Mouse (Mus musculus) cerebellum, adult 9-10 months (tissue): ENCODE data around the gene Mrpl51.

Experiments
- DNase-seq: peaks from one replicate; pipeline ENCODE4 v3.0.0; 2022

Mrpl51 gene

DNA sequence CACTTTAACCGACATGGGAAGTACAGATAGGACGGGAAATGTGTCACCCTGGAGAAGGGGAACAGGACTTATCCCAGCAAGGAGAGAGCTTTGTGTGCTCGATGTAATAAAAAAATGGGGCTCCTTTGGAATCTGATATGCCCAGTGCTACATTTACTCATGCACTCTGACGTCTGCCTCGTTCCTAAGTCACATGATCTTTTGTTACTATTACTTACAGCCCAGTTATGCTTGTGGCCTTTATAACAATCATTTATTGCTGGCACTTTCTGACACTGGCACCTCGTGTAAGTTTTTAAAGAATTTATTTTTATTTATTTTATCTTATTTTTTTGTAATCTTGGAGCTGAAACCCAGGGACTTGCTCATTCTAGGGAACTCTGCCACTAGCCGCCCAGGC lies 1.8 kb downstream of the Mrpl51 start:
- no peak for DNase-seq

GRCm38 (mm10) chr6:125195541-125196075 lies 4.0 kb downstream of the Mrpl51 start:
- DNase-seq = no peak

GRCm38 (mm10) chr6:125196301-125196700 lies 4.7 kb downstream of the Mrpl51 start:
- no peak for DNase-seq

GRCm38 (mm10) chr6:125197166-125197565 lies 5.6 kb downstream of the Mrpl51 start:
- no peak for DNase-seq

DNA sequence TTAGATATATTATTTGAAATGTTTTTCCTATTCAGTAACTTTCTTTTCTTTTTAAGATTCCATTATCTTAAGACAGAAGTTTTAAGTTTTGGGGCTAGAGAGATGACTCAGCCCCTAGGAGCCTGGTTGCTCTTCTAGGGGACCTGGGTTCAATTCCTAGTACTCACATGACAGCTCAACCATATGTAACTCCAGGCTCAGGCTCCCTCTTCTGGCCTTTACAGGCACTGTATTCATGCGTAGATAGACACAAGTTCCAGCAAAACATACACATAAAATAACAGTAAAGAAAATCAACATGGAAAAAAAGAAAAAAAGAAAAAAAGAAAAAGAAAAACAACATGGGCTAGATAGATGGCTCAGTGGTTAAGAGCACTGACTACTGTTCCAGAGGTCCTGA lies 18.8 kb downstream of the Mrpl51 start:
- DNase-seq = no peak

GRCm38 (mm10) chr6:125212621-125213020 lies 21.0 kb downstream of the Mrpl51 start:
- DNase-seq = no peak

DNA sequence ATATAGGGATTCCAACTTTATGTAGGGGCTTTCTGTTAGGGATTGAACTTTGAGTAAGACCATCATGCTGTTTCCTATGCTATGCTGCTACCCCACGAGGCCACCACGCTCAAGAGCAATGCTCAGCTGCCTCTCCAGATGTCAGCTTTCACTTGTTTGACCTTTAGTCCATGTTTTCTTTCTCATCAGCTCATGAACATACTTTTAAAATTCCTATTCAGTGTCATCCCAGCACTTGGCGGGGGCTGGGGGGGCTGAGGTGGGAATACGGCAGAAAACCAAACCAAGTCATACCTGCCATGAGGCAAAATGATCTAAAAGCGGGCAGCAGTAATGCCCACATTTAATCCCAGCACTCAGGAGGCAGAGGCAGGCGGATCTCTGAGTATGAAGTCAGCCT lies 21.5 kb downstream of the Mrpl51 start:
- peak; percentile 5 for DNase-seq

GRCm38 (mm10) chr6:125213715-125214114 lies 22.1 kb downstream of the Mrpl51 start:
- DNase-seq = no peak

- DNase-seq = peak; percentile 100
These were observed 23.8 kb downstream of the Mrpl51 start, which contains the start of gene Vamp1 for GRCm38 (mm10) chr6:125215148-125215954. Vamp1 (plus strand) TSS chr6:125215551.

DNA sequence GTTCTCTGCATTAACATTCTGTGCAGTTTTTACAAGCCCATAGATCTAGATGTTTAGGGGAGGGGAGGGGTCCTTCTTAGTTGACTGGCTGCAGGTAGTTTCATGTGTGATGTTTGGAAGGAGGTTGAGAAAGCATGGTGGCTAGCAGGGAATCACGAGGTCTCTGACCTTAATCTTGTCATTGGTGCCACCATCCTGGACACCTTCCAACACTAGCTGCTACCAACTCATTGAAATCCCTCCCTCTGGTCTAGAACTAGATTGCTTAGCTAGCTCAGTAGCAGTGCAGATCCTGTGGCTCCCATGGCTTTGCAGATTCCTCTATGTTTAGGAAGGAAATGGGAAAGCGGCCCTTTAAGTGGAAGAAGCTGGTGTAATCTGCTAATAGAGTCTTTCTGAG lies 25.3 kb downstream of the Mrpl51 start:
- DNase-seq = peak; percentile 68

DNA sequence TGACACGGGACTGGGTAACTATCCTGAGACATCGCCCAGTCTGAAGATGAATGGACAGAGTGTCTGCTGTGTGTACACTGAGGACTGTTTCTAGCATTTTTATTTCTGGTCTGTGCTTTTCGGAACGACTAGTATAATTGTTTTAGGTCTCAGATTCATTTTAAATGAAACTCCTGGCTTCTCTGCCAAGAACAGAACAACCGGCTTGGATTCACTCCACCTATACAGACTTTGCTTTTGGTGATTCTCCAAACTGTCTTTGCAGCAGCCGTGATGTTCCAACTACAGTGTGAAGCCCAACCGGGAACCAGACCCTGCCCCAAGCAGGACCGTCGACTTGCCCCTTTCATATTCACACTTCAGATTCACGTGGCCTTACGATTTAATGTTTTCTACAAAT lies 26.3 kb downstream of the Mrpl51 start:
- DNase-seq = peak; percentile 55

GRCm38 (mm10) chr6:125218963-125219362 lies 27.4 kb downstream of the Mrpl51 start:
- peak; percentile 79 for DNase-seq

DNA sequence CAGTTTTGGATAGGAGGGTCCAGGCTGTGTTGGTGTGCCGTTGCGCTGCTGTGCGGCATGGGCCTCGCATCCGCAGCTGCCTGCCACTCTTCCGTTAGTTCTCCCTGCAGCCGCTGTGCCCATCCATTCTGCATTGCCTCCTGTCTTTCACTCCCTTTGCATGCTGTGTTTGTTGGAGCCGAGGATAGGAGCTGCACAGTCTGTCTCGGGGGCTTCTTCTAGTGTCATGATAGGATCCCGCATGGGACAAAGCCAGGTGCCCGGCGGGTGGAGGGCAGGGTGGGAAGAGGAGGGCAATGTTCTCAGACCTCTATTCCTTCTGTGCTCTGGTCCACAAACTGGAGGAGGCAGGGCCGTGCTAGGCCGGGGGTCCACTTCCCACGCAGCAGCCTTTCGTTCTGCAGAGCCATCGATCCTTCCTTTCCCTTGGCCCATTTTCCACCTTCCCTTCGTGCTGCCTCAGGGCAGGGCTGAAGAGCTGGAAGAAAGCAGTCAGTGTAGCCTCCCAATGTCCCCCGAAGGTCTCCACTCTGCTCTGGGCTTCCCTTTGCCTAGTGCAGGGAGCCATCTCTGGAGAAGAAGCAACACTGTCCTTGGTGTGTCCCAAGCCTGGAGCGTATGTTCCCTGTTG lies 29.6 kb downstream of the Mrpl51 start:
- no peak for DNase-seq

- DNase-seq = no peak
These were observed 30.5 kb downstream of the Mrpl51 start for GRCm38 (mm10) chr6:125222146-125222545.

GRCm38 (mm10) chr6:125222577-125222976 lies 31.0 kb downstream of the Mrpl51 start:
- DNase-seq = no peak

DNA sequence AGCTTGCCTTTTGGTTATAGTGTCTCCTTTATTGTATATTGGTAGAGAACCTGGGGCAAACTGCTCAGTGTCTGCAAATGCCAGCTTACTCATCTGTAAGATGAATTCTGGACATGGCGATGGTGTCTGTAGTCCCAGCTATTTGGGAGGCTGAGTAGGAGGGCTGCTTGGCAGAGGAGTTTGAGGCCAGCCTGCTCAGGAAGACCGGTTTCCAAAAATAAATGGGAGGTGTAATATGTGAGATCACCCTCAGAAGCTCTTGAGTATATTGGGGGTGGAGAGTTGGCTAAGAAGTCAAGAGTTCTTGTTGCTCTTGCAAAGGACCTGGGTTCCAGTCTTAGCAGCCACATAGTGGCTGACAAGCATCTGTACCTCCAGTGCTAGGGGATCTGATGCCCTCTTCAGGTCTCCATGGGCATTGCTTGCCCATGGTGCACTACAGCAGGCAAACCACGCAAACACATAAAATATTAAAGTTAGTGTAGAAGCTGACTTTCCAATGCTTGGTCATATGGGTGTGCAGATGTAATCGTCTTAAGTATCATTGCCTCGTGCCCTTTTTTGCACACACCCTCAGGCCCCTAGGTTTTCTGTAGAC lies 34.0 kb downstream of the Mrpl51 start:
- no peak for DNase-seq

- no peak for DNase-seq
These were observed 39.0 kb downstream of the Mrpl51 start for GRCm38 (mm10) chr6:125230571-125230970.

- peak; percentile 75 for DNase-seq
These were observed 39.8 kb downstream of the Mrpl51 start, which contains the start of gene Tapbpl for GRCm38 (mm10) chr6:125231117-125232044. Tapbpl (minus strand) TSS chr6:125231860.

DNA sequence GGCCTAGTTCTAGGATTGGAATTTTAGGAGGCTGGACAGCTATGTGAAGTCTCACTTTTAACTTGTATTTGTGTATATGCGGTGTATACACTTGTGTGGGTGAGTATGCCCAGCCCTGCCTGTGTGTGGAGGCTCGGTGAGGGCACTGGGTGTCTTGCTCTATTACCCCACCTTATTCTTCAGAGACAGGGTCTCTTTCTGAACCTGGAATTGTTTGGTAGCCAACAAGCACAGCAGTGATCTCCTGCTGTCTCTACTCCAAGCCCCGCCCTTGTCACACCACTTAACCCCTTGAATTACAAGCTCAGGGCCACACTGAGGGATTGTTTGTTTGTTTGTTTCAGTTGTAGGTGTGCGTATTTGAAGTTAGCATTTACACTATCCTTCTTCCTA lies 40.4 kb downstream of the Mrpl51 start:
- DNase-seq = no peak

DNA sequence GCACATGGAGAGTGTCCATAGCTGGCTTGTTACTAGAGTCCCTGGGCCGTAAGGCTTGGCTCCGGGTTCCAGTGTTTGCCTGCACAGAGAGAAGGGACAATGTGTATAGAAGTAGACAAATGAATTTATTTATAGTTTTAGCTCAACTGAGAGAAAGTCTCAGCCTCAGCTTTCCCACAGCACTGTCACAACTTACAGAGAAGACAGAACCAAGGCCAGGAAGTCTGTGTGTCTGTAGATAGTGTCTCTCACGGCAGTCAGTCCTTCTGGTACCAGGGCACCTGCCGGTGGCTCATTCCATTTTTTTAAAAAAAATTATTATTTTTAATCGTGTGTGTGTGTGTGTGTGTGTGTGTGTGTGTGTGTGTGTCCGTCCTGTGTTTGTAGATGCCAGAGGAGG lies 40.9 kb downstream of the Mrpl51 start:
- no peak for DNase-seq

GRCm38 (mm10) chr6:125233816-125234519 lies 42.4 kb downstream of the Mrpl51 start:
- no peak for DNase-seq

DNA sequence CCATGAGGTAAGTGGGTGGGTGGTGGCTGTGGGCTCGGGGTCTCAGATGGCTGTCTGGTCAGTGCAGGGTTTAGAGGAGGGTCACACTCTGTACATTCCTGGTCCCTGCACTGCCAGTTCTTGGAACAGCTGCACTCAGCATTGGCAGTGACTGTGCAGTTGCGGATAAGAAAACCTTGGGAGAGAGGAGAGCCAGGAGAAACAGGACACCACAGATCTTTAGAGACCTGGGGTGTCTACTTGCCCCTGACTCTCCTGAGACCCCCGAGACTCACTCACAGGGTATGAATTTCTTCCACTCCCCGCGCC lies 42.9 kb downstream of the Mrpl51 start:
- DNase-seq = no peak
